Mouse (Mus musculus): ENCODE results near the gene Rcn3. TPM values are rescaled to one million over a fixed set of nuclear protein-coding genes. Genes with fewer than 3 reads are reported as not detected.

The Rcn3 gene
- polyA plus RNA-seq, 2 experiments, result 19.2 to 20.6 TPM

- Histone ChIP-seq H3K9me3 (ENCODE audit: control insufficient read depth, low read length) (no peaks in the 10 kb centered on the region), H3K4me1 (replicated peaks; ENCODE audit: control insufficient read depth in 2 of 2, insufficient read depth in 2 of 2, low read length in 1 of 2) (peaks cover 16 to 29% of the 10 kb centered on the region in 2 experiments), H3K4me3 (ENCODE audit: insufficient read depth in 1 of 2, low read depth in 2 of 2, low read length in 2 of 2) (peak within 1 kb of the TSS; percentile 86 to 91), H3K4me2 (ENCODE audit: low read depth) (peak within 1 kb of the TSS; percentile 83), H3K36me3 (replicated peaks; ENCODE audit: control insufficient read depth, insufficient read depth, low read depth) (peaks cover 53% of the 10 kb centered on the region), H3K27me3 (ENCODE audit: control insufficient read depth, insufficient read depth, low read length) (no peaks in the 10 kb centered on the region), H3K9ac (replicated peaks) (peak within 1 kb of the TSS; percentile 94), H3K27ac (peak within 1 kb of the TSS; percentile 74)
- DNase-seq (ENCODE audit: low read depth in 3 of 3, low spot score in 3 of 3) (peak; percentile 100), ATAC-seq (ENCODE audit: insufficient read depth) (peak; percentile 77)
- under 1% methylated on average over 59 of the region's 59 CpGs for WGBS (ENCODE audit: insufficient replicate concordance)
- TF ChIP-seq EP300 (IDR thresholded peaks at IDR 0.05; ENCODE audit: low read depth) (peak; percentile 56), CTCF (IDR thresholded peaks at IDR 0.05; ENCODE audit: low read depth) (no peak; the same call in 1 of the 2 replicates)
These were observed 32.5 kb upstream of the Rcn3 start, which contains the start of gene Rps11 for GRCm38 (mm10) chr7:45124224-45125143. Gene Rps11 (minus strand): TSS chr7:45124439.

DNA sequence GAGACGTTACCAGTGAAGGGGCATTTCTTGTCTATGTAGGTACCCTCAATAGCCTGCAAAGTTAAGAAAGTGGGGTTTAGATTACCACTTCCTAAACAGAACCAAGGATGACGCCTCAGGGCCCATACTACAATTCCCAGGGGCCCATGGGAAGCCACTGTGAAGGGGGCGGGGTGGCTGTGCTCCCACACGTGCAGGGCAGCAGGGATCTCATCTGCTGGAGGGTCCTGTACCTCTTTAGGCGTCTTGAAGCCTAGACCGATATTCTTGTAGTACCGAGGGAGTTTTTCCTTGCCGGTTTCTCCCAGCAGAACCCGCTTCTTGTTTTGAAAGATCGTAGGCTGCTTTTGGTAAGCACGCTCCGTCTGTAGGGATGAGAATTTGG, 31.2 kb upstream of the Rcn3 start:
- Histone ChIP-seq H3K27ac (peak overlapping the region; percentile 74), H3K4me2 (ENCODE audit: low read depth) (peak overlapping the region; percentile 83), H3K9ac (replicated peaks) (peak overlapping the region; percentile 94), H3K36me3 (replicated peaks; ENCODE audit: control insufficient read depth, insufficient read depth, low read depth) (peaks cover 55% of the 10 kb centered on the region), H3K9me3 (ENCODE audit: control insufficient read depth, low read length) (no peaks in the 10 kb centered on the region), H3K4me1 (replicated peaks; ENCODE audit: control insufficient read depth in 2 of 2, insufficient read depth in 2 of 2, low read length in 1 of 2) (peaks cover 16 to 28% of the 10 kb centered on the region in 2 experiments), H3K27me3 (ENCODE audit: control insufficient read depth, insufficient read depth, low read length) (no peaks in the 10 kb centered on the region), H3K4me3 (ENCODE audit: insufficient read depth in 1 of 2, low read depth in 2 of 2, low read length in 2 of 2) (peak overlapping the region; percentile 86 to 91)
- ATAC-seq (ENCODE audit: insufficient read depth) (no peak), DNase-seq (ENCODE audit: low read depth in 3 of 3, low spot score in 3 of 3) (no peak)
- 7% methylated on average over 12 of the region's 12 CpGs for WGBS (ENCODE audit: insufficient replicate concordance)
- TF ChIP-seq EP300 (IDR thresholded peaks at IDR 0.05; ENCODE audit: low read depth), result no peak
- TF ChIP-seq CTCF (IDR thresholded peaks at IDR 0.05; ENCODE audit: low read depth), result no peak

DNA sequence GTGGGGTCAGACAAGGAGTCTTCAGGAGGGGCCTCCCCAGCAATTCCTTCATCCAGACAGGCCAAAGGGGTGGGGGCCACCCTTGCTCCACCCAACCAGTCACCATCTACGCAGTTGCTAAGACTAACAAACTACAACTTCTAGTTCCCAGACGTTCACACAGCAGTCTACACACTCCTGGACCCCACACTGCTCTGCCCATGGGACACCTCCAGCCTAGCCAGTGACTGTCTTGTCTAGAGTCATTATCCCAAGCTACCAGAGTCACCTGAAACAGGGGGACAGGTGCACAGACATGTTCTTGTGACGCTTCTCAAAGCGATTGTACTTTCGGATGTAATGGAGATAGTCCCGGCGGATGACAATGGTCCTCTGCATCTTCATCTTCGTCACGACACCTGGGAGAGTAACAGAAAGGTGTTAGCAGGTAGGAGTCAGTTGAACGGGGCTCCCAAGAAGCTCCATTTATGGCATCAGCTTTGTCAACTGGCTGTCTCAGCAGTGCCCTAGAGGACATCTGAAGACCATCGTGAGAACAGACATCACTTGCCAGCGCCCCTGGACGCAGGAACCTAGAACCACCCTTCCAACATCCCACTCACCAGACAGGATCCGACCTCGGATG, 30.7 kb upstream of the Rcn3 start:
- Histone ChIP-seq H3K4me1 (replicated peaks; ENCODE audit: control insufficient read depth in 2 of 2, insufficient read depth in 2 of 2, low read length in 1 of 2) (peaks cover 16 to 28% of the 10 kb centered on the region in 2 experiments), H3K9ac (replicated peaks) (peak overlapping the region; percentile 94), H3K27ac (no peak overlapping the region), H3K4me3 (ENCODE audit: insufficient read depth in 1 of 2, low read depth in 2 of 2, low read length in 2 of 2) (peak overlapping the region; percentile 86 to 91), H3K9me3 (ENCODE audit: control insufficient read depth, low read length) (no peaks in the 10 kb centered on the region), H3K27me3 (ENCODE audit: control insufficient read depth, insufficient read depth, low read length) (no peaks in the 10 kb centered on the region), H3K4me2 (ENCODE audit: low read depth) (peak overlapping the region; percentile 83), H3K36me3 (replicated peaks; ENCODE audit: control insufficient read depth, insufficient read depth, low read depth) (peaks cover 55% of the 10 kb centered on the region)
- DNase-seq (ENCODE audit: low read depth in 3 of 3, low spot score in 3 of 3), result no peak
- 67% methylated on average over 15 of the region's 15 CpGs for WGBS (ENCODE audit: insufficient replicate concordance)
- no peak for ATAC-seq (ENCODE audit: insufficient read depth)
- TF ChIP-seq EP300 (IDR thresholded peaks at IDR 0.05; ENCODE audit: low read depth) (no peak), CTCF (IDR thresholded peaks at IDR 0.05; ENCODE audit: low read depth) (no peak)

DNA sequence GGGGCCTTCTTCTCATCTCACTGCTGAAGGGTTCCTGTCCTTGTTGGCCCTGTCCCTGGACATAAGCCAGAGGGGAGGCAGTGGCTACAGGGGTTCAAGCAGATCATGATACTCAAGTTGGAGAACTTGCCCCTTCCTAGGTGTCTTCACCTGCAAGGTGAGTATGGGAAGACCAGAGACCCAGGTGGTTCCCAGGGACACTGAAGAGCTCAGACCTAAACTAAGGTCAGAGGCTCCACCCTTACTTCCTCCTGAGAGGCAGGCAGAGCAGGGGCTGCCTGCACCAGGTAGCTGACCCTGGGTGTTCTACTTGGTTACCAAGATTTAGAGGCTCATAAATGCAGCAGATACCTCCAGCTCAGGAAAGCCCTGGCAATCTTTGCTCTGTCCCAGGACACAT, 29.9 kb upstream of the Rcn3 start:
- no peak overlapping the region for H3K9ac ChIP-seq (replicated peaks)
- H3K4me1 ChIP-seq (replicated peaks; ENCODE audit: control insufficient read depth in 2 of 2, insufficient read depth in 2 of 2, low read length in 1 of 2), result peaks cover 16 to 27% of the 10 kb centered on the region in 2 experiments
- ATAC-seq (ENCODE audit: insufficient read depth), result no peak

GRCm38 (mm10) chr7:45121404-45121803, 29.4 kb upstream of the Rcn3 start:
- H3K4me3 ChIP-seq (ENCODE audit: insufficient read depth in 1 of 2, low read depth in 2 of 2, low read length in 2 of 2), result no peak overlapping the region
- DNase-seq (ENCODE audit: low read depth in 3 of 3, low spot score in 3 of 3), result no peak
- WGBS (ENCODE audit: insufficient replicate concordance), result 34% methylated on average over 8 of the region's 8 CpGs
- peaks cover 44% of the 10 kb centered on the region for H3K36me3 ChIP-seq (replicated peaks; ENCODE audit: control insufficient read depth, insufficient read depth, low read depth)
- peaks cover 16 to 25% of the 10 kb centered on the region in 2 experiments for H3K4me1 ChIP-seq (replicated peaks; ENCODE audit: control insufficient read depth in 2 of 2, insufficient read depth in 2 of 2, low read length in 1 of 2)
- no peak for ATAC-seq (ENCODE audit: insufficient read depth)
- TF ChIP-seq EP300 (IDR thresholded peaks at IDR 0.05; ENCODE audit: low read depth), result no peak
- no peak for TF ChIP-seq CTCF (IDR thresholded peaks at IDR 0.05; ENCODE audit: low read depth)
- H3K27ac ChIP-seq, result no peak overlapping the region
- H3K9me3 ChIP-seq (ENCODE audit: control insufficient read depth, low read length), result no peaks in the 10 kb centered on the region
- H3K27me3 ChIP-seq (ENCODE audit: control insufficient read depth, insufficient read depth, low read length), result no peaks in the 10 kb centered on the region
- no peak overlapping the region for H3K9ac ChIP-seq (replicated peaks)
- peak overlapping the region; percentile 40 for H3K4me2 ChIP-seq (ENCODE audit: low read depth)

More for the DNA sequence above, 29.9 kb upstream of the Rcn3 start:
- H3K4me3 ChIP-seq (ENCODE audit: insufficient read depth in 1 of 2, low read depth in 2 of 2, low read length in 2 of 2), result no peak overlapping the region
- DNase-seq (ENCODE audit: low read depth in 3 of 3, low spot score in 3 of 3), result no peak
- H3K36me3 ChIP-seq (replicated peaks; ENCODE audit: control insufficient read depth, insufficient read depth, low read depth), result peaks cover 50% of the 10 kb centered on the region
- no peak overlapping the region for H3K27ac ChIP-seq
- no peaks in the 10 kb centered on the region for H3K27me3 ChIP-seq (ENCODE audit: control insufficient read depth, insufficient read depth, low read length)
- no peaks in the 10 kb centered on the region for H3K9me3 ChIP-seq (ENCODE audit: control insufficient read depth, low read length)
- TF ChIP-seq EP300 (IDR thresholded peaks at IDR 0.05; ENCODE audit: low read depth), result no peak
- TF ChIP-seq CTCF (IDR thresholded peaks at IDR 0.05; ENCODE audit: low read depth), result no peak
- H3K4me2 ChIP-seq (ENCODE audit: low read depth), result peak overlapping the region; percentile 40
